Mouse (Mus musculus) left cerebral cortex, postnatal 14 days (tissue): ENCODE results near the gene Thap4. TPM values are rescaled to one million over a fixed set of nuclear protein-coding genes. Genes with fewer than 3 reads are reported as not detected.
"Not testable (repeated sequence)": the region's sequence is repeated elsewhere in the genome, so short reads cannot be mapped to it uniquely, and the experiment has no call there.

Experiments
- DNase-seq, 2 experiments: peaks; one replicate each; pipeline ENCODE4 v3.0.0; 2021 to 2022; ENCODE audit warnings: low spot score in 2 of 2, mixed read lengths in 1 of 2
- intact Hi-C: fragments of 180-260 bp; cut with DNase I; formaldehyde crosslinking; loops from one replicate; pipeline ENCODE4 v1.15.1; 2025
- total RNA-seq, 2 experiments: library from RNA; stranded (reverse); gene quantifications; 2 replicates each; pipeline ENCODE4 v1.2.3; 2021

Thap4 gene
- total RNA-seq, 2 experiments from 2014 or later = 31.2 to 34.2 TPM

DNA sequence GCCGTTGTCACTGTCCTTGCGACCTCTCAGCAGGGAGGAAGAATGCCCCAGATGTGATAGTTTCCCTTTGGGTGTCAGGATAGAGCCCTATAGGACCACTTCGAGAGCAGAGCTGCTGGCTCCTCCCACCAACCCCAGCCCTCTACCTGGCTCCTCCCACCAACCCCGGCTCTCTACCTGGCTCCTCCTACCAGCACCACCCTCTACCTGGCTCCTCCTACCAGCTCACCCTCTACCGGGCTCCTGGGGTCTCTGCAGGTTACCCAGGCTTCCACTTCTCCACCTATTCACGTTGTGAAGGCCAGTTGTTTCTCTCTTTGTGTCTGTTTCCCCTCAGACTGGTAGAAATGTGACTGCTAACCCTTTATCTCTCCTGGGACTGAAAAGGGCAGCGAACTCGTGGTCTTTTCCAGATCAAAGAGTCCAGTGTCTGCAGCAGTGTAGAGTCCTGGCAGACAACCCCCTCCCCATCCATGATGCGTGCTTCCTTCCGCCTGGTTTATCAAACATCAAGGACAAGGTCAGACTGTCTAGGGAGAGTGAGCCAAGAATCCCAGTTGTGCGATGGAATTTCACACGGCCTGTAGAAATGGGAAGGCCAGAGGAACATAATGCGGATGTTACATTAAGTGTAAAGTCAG is 86.8 kb downstream of the Thap4 start:
- intact Hi-C loops = no loop called here
- no peak for DNase-seq

DNA sequence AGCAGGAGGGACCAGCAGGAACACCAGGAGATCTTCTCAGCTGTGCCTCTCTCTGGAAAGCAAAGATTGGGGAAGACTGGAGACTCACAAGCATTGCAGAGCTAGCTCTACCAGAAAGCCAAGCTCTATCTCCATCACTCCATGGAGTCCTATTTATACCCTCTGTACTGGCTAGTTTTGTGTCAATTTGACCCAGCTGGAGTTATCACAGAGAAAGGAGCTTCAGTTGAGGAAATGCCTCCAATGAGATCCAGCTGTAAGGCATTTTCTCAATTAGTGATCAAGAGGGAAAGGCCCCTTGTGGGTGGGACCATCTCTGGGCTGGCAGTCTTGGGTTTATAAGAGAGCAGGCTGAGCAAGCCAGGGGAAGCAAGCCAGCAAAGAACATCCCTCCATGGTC is 96.1 kb downstream of the Thap4 start, which contains the start of gene Stk25:
Gene Stk25 (minus strand): TSS at position 101 of the 400 bp plus-strand sequence.
- DNase-seq, intact Hi-C loops: not testable (repeated sequence)

DNA sequence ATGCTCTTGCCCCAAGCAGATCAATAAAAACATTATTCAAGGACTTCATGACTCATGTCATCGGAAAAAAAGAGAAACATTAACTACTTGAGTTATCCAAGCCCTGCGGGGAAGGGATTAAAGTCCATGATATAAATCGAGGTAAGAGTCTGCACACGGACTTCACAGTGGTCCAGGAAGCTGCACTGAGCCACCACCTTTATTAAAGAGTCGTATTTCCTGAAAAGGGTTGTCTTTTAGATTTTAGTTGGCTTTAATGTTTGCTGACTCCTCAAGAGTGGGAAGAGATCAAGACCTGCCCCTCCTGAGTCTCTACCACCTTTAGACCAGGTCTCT is 97.7 kb downstream of the Thap4 start:
- no peak for DNase-seq
- intact Hi-C loops = no loop called here

DNA sequence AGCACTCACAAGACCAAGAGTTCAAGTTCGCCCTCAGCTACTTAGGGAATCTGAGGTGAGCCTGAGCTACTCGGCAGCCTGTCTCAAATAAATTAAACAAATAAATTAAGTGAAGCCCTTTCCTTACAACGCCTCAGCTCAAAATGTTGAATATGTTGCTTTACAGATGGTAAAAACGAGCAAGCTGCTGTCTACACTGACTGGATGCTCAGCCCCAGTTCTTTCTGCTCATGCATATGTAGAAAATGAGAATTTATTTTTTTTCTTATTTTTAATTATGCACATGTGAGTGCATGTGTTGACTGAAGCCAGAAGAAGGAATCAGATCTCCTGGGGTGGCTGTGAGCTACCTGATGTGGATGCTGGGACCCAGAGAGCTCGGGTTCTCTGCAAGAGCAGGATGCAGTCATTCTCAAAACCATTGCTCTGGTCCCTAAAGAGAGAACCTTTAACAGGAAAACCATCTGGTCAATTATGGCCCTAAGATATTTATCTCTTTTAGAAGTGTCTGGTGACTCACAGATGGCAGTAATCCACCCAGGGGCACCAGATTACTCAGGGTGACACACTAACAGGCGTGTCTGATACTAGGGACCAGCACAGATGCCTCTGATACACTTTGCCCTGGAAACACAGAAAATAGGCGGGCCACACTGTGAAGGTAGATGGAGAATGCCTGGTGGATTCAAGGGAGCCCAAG is 98.2 kb downstream of the Thap4 start:
- intact Hi-C loops = no loop called here
- no peak for DNase-seq

DNA sequence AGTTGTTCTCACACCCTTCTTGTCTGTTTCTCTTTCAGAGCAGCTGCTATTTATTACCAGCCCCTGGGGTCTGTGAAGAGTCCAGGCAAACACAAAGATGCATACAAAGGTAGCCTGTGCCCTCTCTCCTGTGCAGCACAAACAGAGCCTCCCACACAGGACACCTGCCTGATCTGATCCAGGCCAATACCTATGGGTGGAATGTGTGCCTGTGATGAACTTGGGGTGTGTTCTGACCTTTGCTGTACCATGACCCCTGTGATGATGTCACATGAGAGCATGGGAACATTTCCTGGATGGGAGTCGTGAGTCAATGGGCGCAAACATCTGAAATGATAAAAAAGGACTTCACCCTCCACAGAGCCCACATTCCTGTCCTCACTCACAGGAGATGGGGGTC is 99.9 kb downstream of the Thap4 start:
- intact Hi-C loops = no loop called here

DNA sequence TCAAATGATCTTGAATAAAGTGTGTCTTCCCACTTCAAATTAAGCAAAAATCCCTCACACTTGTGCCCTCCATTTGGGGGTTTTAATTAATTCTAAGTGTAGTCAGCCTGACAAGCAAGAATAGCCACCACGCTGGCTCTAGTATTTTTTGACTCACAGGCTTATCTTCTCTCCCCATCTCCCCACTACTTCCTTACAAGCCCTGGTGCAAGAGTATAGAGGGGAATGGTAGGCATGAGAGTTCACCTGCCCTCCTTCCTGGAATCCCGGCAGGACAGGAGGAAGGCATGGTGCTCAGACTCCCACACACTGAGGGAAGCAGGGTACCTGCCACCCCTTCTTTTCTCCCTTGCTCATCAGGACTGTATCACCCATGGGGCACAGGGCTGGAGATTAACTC is 100.4 kb downstream of the Thap4 start:
- no peak for DNase-seq

More for the DNA sequence above, 99.9 kb downstream of the Thap4 start:
- no peak for DNase-seq

More for the DNA sequence above, 100.4 kb downstream of the Thap4 start:
- intact Hi-C loops = no loop called here

Other genes starting within 250 kb of the Thap4 start
- gene Farp2, start 242.8 kb downstream of the Thap4 start, total RNA-seq = 10 to 100 TPM; 11.0 to 11.6 TPM
- 100 to 1,000 TPM; 382 to 402 TPM for gene Stk25, start 96.2 kb downstream of the Thap4 start, total RNA-seq
- gene Bok, start 69.2 kb downstream of the Thap4 start, total RNA-seq = 10 to 100 TPM; 19.1 to 20.5 TPM
- 10 to 100 TPM; 68.3 to 76.7 TPM for gene Atg4b, start 3.4 kb downstream of the Thap4 start, total RNA-seq
- 10 to 100 TPM; 58.6 to 61.5 TPM for gene Dtymk, start 47.1 kb upstream of the Thap4 start, total RNA-seq
- 1 to 10 TPM; 7.3 to 9.1 TPM for gene Ing5, start 49.1 kb upstream of the Thap4 start, total RNA-seq
- 10 to 100 TPM in 1 of 2 experiments, 1 to 10 TPM in 1; 10.0 to 11.8 TPM for gene D2hgdh, start 70.0 kb upstream of the Thap4 start, total RNA-seq
- gene Gal3st2, start 106.4 kb upstream of the Thap4 start, total RNA-seq = under 1 TPM in 1 of 2 experiments, not detected in 1; 0.15 TPM
- gene Gal3st2b, start 163.4 kb upstream of the Thap4 start, total RNA-seq = under 1 TPM; 0.33 to 0.68 TPM
- gene Gal3st2c, start 235.6 kb upstream of the Thap4 start, total RNA-seq = under 1 TPM in 1 of 2 experiments, not detected in 1; 0.04 TPM